Mouse (Mus musculus) embryo, embryonic 11.5 days (tissue): ENCODE results near the gene Cdcp1.

ENCODE experiments used
- DNase-seq: peaks from one replicate; pipeline ENCODE4 v3.0.0-alpha.2; 2012; ENCODE audit warnings: low read depth, low spot score

Cdcp1 gene

GRCm38 (mm10) chr9:123213371-123213770, 2.5 kb downstream of the Cdcp1 start:
- DNase-seq: no peak

GRCm38 (mm10) chr9:123207895-123208294, 7.9 kb downstream of the Cdcp1 start:
- no peak for DNase-seq

DNA sequence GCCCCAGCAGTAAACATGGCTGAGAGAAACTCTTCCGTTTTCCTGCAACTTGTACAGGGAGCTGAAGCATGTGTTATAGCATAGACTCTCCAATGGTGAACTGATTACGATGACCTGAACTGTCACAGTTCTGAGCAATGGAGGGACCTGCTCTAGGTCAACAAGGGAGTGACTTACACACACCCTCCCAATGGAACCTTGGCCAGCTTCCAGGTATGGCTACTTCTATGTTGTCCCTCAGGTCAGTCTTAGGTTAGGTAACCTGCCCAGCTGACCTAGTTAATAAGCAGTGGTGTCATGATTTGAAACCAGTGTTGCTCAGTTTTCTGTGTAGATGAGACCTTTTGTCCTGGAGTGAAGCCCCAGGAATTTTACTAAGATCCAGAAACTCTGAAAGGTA, 8.9 kb downstream of the Cdcp1 start:
- no peak for DNase-seq

DNA sequence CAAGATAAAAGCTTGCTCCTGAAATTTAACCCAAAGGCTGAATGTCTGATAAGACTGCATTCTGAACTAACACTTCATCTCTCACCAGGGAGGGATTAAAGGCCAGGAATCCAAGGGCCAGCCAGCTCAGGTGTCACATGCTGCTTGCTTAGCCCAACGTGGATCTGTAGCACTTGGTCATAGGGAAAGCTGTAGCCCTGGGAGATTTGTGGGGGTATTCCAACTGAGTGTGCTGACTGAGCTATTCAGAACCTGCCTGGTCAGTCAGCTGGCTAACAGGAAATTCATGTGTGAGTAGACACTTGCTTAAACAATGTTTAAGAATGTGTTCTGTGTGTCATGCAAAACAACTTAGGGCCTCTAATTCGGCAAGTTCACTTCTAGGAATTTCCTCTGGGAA, 9.3 kb downstream of the Cdcp1 start:
- no peak for DNase-seq

- no peak for DNase-seq
These were observed 15.7 kb downstream of the Cdcp1 start for GRCm38 (mm10) chr9:123200116-123200515.

- DNase-seq: no peak
These were observed 27.6 kb downstream of the Cdcp1 start for GRCm38 (mm10) chr9:123188271-123188670.

DNA sequence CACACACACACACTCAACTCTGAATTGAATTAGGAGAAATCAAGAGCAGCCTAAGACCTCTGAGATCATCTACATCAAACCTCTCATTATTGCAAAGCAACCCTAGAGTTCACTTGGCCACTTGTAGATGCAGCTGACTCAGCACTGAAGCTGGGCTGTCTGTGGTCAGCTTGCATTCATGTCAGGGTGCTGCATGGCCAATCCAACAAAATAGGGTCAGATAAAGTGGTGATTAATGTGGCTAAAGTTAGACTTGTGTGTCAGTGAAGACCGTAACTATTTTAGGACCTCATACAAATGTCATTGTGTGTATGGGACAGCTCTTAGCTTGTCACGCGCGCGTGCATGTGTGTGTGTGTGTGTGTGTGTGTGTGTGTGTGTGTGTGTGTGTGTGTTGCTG, 28.2 kb downstream of the Cdcp1 start:
- no peak for DNase-seq

DNA sequence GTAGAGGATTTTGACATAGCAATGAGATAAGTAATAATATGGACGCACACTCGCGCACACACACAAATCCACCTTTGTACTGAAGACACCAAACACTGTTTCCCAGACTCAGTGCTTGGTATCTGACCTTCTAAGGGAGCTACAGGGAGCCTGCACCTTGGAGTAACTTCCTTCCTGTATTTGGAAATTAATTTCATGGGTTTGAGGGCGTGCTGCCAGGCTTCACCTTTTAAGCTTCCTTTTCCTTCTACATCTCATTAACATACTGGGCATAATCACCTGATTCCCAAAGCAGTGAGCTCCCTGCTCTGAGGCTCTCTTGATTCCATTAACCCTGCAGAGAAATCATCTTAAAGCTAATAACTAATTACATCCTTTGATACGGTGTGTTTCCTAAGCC, 29.7 kb downstream of the Cdcp1 start:
- no peak for DNase-seq

GRCm38 (mm10) chr9:123185546-123185945, 30.3 kb downstream of the Cdcp1 start:
- DNase-seq: no peak

- DNase-seq: no peak
These were observed 32.6 kb downstream of the Cdcp1 start for GRCm38 (mm10) chr9:123183226-123183625.

GRCm38 (mm10) chr9:123180003-123180402, 35.8 kb downstream of the Cdcp1 start:
- no peak for DNase-seq

DNA sequence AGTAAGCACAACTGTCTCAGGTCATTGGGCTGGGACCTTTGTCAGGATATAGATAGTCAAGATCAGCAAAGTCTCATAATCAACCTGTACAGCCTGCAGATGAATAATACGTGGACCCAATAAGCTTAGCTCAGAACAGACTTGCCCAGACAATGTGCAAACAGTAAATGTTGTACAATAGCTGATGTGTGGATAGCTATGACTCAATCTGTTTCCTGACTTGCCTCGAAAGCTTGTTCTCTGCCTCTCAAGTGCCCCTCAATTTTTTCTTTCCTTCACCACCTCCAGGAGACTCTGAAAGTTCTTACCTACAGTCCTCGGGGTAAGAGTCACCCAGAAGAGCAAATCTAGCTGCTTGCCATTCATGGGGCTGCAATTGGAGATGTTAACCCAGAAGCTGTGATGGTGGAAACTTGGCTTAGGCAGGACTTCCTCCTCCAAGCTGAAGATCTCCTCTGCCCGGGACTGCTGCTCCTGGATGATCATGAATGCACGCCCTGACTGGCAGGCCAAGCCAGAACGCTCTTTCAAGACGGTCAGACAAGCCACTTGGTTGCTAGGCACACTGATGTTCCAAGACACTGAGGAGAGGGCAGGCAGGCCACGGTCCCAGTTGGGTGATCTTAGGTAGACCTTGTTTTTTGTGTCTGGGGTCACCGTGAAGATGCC, 38.3 kb downstream of the Cdcp1 start:
- no peak for DNase-seq

DNA sequence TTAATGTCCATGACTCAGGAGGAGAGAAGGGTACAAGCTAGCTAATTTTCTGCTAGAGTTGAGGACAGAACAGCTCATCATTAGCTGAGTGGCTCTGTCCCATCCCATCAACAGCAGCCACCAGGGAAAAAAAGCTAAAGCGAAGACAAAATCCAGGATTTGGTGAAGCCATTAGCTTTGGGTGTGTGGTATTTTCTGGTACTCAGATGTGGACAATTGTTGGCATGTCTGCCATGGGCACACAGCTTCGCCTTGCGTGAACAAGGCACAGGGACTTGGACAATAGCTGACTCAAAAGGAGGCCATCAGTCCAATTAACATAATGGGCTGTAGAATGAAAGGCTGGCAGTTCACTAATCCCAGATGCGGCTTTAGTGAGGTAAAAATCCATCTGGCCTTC, 41.5 kb downstream of the Cdcp1 start:
- DNase-seq: no peak

DNA sequence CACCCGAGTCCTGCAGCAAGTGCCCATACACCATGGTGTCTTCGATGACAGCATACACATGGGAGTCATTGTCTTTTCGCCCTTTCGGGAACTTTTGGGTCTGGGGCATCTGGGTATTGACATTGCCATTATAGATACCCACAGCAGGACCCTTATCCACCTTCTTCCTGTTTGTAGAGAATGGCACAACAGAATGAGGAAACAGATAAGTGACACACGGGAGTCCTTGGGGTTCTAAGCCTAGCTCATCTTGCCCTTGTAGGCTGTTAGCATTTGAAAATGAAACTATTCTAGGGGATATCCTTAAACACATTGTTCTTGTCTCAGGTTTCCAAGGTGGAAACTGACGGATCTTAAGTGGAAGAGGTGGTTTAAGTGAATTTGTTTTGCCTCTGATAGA, 42.1 kb downstream of the Cdcp1 start:
- DNase-seq: no peak

- no peak for DNase-seq
These were observed 49.9 kb downstream of the Cdcp1 start for GRCm38 (mm10) chr9:123165781-123166443.

DNA sequence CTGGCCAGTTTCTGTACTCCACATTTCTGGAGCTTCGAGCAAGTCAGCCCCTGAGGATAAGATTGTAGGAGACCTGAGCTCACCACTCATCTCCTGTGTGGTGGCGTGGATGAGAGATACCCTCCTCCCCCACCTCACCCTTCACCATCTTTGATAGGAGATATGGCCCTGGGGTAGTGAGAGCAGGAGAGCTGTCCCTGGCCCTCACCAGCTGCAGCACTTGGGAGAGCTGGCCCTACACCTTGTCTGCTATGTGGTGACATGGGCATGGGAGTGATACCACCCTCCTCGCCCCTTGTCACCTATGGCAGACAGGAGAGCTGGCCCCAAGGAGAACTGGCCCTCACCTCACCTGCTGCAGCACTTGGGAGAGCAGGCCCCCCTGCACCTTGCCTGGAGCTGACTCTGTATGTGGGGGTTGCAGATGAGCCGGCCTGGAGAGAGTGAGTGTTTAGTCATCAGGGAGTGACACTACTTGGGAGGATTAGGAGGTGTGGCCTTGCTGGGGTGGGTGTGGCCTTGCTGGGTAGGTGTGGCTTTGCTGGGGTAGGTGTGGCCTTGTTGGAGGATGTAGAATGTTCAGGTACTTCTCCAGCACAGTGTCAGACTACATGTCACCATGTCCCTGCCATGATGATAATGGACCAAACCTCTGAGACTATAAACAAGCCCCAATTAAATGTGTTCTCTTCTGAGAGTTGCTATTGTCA, 52.7 kb downstream of the Cdcp1 start:
- no peak for DNase-seq

DNA sequence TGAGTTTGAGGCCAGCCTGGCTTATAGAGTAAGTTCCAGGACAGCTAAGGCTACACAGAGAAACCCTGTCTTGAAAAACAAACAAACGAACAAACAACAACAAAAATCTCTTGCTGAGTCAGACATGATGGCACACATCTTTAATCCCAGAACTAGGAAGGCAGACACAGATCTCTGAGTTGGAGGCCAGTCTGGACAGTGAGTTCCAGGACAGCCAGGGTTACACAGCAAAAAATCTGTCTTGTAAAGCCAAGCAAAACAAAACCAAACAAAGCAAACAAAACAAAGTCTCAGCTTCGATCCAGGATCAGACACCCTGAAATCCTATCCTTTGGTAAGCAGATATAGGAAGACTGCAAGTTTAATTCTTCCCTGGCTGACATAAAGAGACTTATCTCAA, 54.0 kb downstream of the Cdcp1 start:
- DNase-seq: no peak

GRCm38 (mm10) chr9:123159330-123159729, 56.5 kb downstream of the Cdcp1 start:
- DNase-seq: peak; percentile 43

DNA sequence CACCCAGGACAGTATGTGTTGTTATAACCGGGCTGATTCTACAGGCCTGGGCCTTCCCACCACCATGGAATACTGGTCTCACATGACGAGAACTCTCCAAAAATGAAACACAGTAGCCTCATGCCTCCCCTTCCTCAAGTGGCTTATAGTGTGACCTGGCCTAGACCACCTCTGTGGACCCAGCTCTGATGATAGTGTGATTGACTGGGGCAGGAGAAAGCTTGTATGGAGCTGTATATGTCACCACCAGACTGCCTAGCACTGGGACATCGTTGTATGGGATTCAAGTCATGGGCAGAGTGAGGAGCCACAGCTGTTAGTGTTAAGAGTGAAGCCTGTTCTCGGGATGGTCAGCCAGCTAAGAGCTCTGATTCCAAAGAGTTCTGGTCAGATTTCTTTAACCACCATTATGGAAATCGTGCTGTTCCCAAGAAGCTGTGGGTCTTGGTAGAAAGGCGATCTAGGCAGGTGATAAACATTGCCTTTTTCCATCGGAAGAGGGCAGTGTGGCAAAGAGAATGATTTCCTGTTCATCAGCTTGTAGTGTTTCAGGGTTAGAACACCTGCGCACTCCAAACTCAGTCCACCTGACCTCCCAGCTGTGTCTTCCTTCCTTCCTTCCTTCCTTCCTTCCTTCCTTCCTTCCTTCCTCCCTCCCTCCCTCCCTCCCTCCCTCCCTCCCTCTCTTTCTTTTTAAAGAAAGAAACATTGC, 57.6 kb downstream of the Cdcp1 start:
- peak; percentile 22 for DNase-seq

- no peak for DNase-seq
These were observed 58.1 kb downstream of the Cdcp1 start for GRCm38 (mm10) chr9:123157699-123158098.

- no peak for DNase-seq
These were observed 58.9 kb downstream of the Cdcp1 start for GRCm38 (mm10) chr9:123156910-123157361.

GRCm38 (mm10) chr9:123153121-123153520, 62.7 kb downstream of the Cdcp1 start:
- no peak for DNase-seq
